ENCODE assay signal across 9 mouse cellular contexts in the genomic region with DNA sequence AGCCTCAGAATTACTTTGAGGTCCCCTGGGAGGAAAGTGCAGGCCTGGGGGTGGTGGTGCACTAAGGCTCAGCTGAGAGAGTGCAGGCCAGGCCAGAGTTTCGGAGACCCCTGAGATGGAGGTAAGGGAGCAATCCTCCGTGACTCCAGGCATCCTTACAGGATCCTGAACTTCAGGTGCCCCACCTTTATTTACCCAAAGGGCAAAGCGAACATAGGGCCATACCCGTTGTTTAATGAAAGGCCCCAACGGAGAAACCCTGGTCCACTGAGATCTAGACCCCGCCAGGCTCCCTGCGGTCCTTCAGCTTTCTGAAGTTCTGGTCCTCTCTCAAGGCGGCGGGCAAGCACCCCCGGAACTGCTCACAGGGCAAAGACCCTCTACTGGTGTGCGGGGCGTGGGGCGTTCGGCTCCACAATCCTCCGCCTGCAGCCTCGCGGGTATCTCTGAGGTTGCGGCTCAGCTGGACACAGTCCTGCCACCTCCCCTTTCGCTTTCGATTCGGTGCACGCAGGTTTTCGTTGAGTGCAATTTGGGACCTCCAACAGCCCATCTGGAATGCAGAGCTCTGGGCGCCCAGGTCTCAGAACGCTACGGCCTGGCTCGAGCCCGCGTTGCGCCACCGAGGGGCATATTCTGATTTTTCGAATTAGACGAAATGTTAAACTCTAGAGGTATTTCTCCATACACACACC. TPM values are rescaled to one million over a fixed set of nuclear protein-coding genes. Genes with fewer than 3 reads are reported as not detected.
DNase-seq lines count a peak whose midpoint lies in the region; ATAC-seq and TF ChIP-seq lines count a peak whose summit lies in the region.
"Had no signal": no experiment of that assay in that cellular context is flagged by ENCODE, and none has a peak within 500 bp of the region (broad histone marks: within the 10 kb centered on the region; RNA-seq: fewer than 3 reads in every experiment).

No protein-coding gene starts in this region.

- H3K9me3 ChIP-seq in forebrain, embryonic 13.5 days (replicated peaks), result no peaks in the 10 kb centered on the region
- H3K9me3 ChIP-seq in lung, postnatal 0 days (ENCODE audit: low read length), result no peaks in the 10 kb centered on the region

- under 1% methylated on average over 33 of the region's 33 CpGs for WGBS in forebrain, embryonic 13.5 days
- WGBS in lung, postnatal 0 days, result 17% methylated on average over 33 of the region's 33 CpGs

- H3K36me3 ChIP-seq in forebrain, embryonic 13.5 days (ENCODE audit: poor library complexity, severe bottlenecking), result no peaks in the 10 kb centered on the region
- no peaks in the 10 kb centered on the region for H3K36me3 ChIP-seq in lung, postnatal 0 days (ENCODE audit: insufficient read depth, low read length)

- peak overlapping the region; percentile 2; the same call in 1 of the 2 replicates for H3K4me3 ChIP-seq in forebrain, embryonic 13.5 days
- peak overlapping the region; percentile 44 for H3K4me3 ChIP-seq in lung, postnatal 0 days (ENCODE audit: low read depth, low read length)

- no peak for TF ChIP-seq CTCF in lung, postnatal 0 days (IDR thresholded peaks at IDR 0.05)

- H3K4me1 ChIP-seq in forebrain, embryonic 13.5 days, result peaks cover 22% of the 10 kb centered on the region
- H3K4me1 ChIP-seq in lung, postnatal 0 days (ENCODE audit: insufficient read depth, low read depth, low read length), result peaks cover 7% of the 10 kb centered on the region

- no peak for ATAC-seq in forebrain, embryonic 13.5 days
- peak; percentile 23; the same call in 1 of the 2 replicates for ATAC-seq in lung, postnatal 0 days
- ATAC-seq in cerebellum, adult (ENCODE audit: insufficient number of reproducible peaks, low FRiP score, low TSS enrichment), result no peak

- peaks cover 100% of the 10 kb centered on the region for H3K27me3 ChIP-seq in forebrain, embryonic 13.5 days
- peaks cover 77% of the 10 kb centered on the region for H3K27me3 ChIP-seq in lung, postnatal 0 days (replicated peaks; ENCODE audit: insufficient read depth, low read length)

- H3K27ac ChIP-seq in forebrain, embryonic 13.5 days, result no peak overlapping the region
- H3K27ac ChIP-seq in lung, postnatal 0 days (ENCODE audit: low read length), result no peak overlapping the region

- no peak for TF ChIP-seq EP300 in lung, postnatal 0 days (IDR thresholded peaks at IDR 0.05)

- no peak overlapping the region for H3K9ac ChIP-seq in forebrain, embryonic 13.5 days
- no peak overlapping the region for H3K9ac ChIP-seq in lung, postnatal 0 days (replicated peaks; ENCODE audit: low read depth)

- DNase-seq in heart, adult 18-20 months, result peak; percentile 20 to 51
- DNase-seq in heart, adult 11 months, result no peak
- peak; percentile 11 for DNase-seq in kidney, adult 9 months
- peak; percentile 25 for DNase-seq in lung, postnatal 0 days (ENCODE audit: low spot score)
- no peak for DNase-seq in left cerebral cortex, adult 9 months (ENCODE audit: low spot score in 2 of 2)
- no peak for DNase-seq in left cerebral cortex, adult 18-20 months (ENCODE audit: low spot score in 2 of 2)

- peak overlapping the region; percentile 27; the same call in 1 of the 2 replicates for H3K4me2 ChIP-seq in forebrain, embryonic 13.5 days
- peak overlapping the region; percentile 60 for H3K4me2 ChIP-seq in lung, postnatal 0 days (replicated peaks; ENCODE audit: low read depth, low read length)

RNA-seq across cellular contexts. Expression of a gene that starts 3.6 kb away (rescaled TPM):
- total RNA-seq in heart, adult 18-20 months (2021), result under 1 TPM; 0.37 to 0.59 TPM
- 0.62 and 1.00 TPM in 2 replicates for polyA plus RNA-seq in forebrain, embryonic 13.5 days (2015; fragmentation: Nextera tagmentation; extraction: Ambion mirVana)
- 0.04 TPM in 1 of 2 replicates, not detected in the other for polyA plus RNA-seq in lung, postnatal 0 days (2015; fragmentation: Nextera tagmentation; extraction: Ambion mirVana)
- 1 to 10 TPM; 1.7 to 1.9 TPM for total RNA-seq in left cerebral cortex, adult 18-20 months (2021)
- total RNA-seq: CH12.LX had no signal

Comparison
In these comparisons a context has a peak if more than half of its experiments do, and no peak if none do; other contexts are left out.
1. DNase-seq: peak in heart, adult 18-20 months (2 of 2), kidney, adult 9 months (single experiment) and lung, postnatal 0 days (single experiment); none in heart, adult 11 months (single experiment), left cerebral cortex, adult 9 months (0 of 2) and left cerebral cortex, adult 18-20 months (0 of 2).